Mouse (Mus musculus): Measurements from ENCODE around the gene Adamts15.
A peak's percentile ranks its signal among the peaks of the same experiment; 100 is the strongest.

The Adamts15 gene

GRCm38 (mm10) chr9:30921261-30922103, 770 bp downstream of the Adamts15 start:
- DNase-seq (ENCODE audit: extremely low read depth, low read depth, low spot score): no peak

DNA sequence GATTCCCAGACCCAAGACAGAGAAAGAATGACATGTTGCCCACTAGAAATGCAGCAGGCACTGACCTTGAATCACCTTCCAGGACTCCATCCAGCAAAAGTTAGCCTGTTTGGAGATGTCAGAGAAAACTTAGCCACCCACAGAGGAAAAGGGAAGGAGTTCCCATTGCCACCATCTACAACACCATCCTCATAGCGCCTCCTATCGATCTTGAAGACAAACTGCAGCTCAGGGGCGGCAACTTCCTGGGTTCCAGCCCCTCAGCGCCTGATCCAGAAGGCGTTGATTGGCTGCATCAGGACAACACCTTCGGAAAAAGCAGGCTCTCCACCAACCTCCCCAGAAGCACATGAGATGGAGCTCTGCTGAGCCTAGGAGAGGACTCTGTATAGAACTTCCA, 1.5 kb downstream of the Adamts15 start:
- DNase-seq (ENCODE audit: extremely low read depth, low read depth, low spot score): no peak

DNA sequence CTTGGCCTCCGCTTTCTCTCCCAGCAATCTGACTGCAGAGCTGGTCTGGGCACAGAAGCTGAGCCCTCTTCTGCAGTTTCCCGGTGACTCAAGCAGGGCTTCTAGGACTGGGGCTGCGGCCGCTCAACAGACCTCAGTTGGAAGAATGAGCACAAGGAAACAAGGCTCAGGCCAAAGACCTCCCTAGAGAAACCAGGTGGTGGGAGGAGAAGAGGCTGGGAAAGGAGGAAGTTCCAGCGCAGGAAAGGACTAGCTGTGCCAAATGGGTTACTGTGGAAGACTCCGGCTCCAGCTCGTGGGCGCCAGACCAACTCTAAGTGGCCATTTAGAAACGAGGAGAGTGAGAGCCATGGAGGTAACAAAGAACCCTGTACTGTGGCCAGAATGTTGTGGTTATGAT, 2.6 kb downstream of the Adamts15 start:
- DNase-seq (ENCODE audit: extremely low read depth, low read depth, low spot score): no peak

DNA sequence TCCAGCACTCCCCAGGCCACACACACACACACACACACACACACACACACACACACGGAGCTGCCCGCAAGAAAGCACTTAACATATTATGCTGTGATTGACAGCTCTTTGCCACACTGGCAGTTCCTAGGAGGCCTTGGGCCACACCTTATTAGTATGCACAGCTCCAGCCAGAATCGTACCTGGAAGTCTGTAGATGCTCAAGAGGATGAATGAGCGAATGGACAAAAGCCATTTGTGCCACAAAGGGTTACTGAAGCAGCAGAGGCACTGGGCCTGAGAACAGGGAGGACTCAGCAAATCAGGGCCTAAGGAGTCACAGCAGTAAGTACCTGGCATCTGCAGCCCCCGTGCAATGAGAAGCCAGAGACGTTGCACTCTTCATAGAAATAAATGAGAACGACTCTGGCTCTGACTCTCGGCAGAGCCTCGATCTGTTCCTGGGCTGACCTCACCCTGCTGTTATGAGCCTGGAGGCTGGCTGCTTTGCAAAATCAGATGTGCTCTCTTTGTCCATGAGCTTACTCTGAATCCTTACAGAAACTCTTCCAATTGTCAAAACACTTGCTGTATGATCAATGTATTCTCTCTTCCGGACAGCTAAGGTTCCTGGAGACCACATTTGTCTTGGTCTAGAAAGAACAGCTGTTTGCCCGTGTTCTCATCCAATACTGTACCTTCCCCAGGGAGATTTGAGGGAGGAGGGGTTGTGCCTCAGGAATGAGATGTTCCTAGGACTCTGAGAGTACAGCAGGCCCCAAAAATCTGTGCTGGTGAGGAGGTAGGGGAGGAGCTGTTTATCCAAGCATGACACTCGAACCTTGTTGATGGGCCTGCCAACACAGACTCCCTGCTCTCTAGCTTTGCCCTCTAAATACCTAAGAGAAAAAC, 3.5 kb downstream of the Adamts15 start:
- no peak for DNase-seq (ENCODE audit: extremely low read depth, low read depth, low spot score)

DNA sequence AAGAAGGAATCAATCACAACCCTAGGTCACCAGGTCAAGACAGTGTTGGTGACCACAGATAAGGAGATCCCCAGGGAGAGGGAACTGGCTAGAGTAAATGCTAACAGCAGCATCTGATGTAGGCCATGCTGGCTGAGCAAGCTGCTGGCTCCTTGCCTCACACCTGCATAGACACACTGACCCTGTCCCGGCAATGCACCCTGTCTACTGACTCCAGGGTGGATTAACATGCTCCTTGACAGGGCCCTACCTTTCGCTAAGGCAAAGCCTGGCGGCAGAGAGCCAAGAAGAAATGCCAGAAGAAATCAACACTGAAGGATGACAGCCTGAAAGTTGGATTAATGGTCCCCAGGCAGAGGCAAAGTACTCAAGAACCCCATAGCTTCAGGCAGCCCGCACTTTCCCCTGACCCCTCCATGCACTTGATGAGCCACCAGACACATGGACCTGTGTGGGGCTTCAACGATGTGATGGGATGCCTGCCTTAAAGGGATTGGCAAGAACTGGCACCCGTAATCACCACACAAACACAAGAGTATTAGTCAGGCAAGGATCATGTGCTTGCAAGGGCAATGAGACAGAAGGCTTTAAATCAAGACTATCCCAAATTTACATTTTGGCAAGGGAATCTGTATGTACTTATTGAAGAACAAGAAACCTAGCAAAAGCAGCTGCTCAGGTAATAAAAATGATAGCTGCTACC, 5.8 kb downstream of the Adamts15 start:
- peak; percentile 95 for DNase-seq (ENCODE audit: extremely low read depth, low read depth, low spot score)

DNA sequence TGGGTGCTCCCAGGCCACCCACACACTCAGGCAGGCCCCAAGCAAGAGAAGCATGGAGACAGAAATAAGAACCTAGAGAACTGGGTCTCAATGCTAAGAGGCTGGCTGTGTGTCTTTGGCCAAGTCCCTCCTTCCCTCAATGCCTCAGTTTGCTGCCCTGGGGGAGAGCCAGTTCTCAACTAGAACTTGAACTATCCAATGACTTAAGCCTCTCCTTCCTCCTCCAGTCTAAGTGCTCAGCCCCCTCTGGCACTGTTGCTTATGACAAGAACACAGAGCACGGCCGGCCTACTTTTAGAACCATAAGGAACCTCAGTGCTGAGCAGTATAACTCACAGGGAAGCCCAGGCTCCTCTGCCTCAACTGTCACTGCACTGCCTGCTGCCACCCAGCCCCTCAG, 8.0 kb downstream of the Adamts15 start:
- no peak for DNase-seq (ENCODE audit: extremely low read depth, low read depth, low spot score)

DNA sequence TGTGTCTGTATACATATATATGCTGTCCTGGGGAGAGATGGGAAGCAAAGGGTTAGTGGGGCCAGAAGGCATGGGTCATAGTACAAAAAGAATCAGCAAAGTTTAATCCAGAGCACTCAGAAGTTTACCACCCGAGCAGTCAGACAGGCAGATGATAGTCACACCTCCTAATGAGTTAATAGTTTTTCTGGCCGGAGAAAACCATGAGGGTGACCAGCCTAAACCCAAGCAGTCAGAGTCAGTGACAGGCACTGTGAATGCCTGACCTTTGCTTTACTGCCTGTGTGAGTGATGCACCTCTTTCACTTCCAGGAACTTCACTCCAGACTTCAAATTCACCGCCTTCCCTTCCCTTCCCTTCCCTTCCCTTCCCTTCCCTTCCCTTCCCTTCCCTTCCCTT, 8.8 kb downstream of the Adamts15 start:
- DNase-seq (ENCODE audit: extremely low read depth, low read depth, low spot score): no peak

- DNase-seq (ENCODE audit: extremely low read depth, low read depth, low spot score): no peak
Observed at GRCm38 (mm10) chr9:30912161-30912560, 10.1 kb downstream of the Adamts15 start.

DNA sequence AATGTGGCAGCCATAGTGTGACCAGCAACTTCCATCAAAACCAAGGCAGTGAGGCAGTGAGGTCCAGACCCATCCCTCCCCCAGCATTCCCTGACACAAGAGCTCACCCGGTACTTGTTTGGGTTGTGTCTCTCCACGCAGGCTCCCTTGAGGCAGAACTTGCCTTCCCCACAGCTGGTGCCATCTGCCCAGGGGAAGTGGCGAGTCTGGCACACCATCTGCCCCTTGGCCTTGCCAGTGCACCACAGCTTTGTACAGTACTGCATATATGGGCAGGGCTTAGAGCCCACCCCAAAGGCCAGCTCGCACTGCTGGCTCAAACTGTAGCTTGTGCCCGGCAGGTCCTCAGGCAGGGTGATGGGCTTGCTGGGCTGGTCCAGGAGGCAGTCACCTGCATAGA, 11.8 kb downstream of the Adamts15 start:
- DNase-seq (ENCODE audit: extremely low read depth, low read depth, low spot score): no peak

DNA sequence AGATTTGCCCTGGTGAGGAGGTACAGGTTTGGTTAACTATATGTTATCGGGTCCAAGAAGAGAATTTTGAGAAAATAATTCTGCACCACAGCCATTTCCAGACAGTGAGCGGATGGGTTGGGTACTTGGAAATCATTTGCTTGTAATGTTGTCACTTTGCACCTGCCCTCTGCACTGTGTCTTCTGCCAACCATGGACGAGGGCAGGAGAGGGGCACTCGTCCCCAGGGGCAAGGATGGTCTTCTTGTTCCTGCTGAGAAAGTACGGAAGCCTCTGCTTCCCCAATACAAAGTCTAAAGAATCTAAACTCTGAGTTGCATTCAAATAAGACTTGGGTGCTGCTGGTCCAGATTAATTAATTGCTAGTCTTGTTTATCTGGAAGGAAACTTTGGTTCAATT, 13.3 kb downstream of the Adamts15 start:
- no peak for DNase-seq (ENCODE audit: extremely low read depth, low read depth, low spot score)

GRCm38 (mm10) chr9:30908296-30908690, 14.0 kb downstream of the Adamts15 start:
- DNase-seq (ENCODE audit: extremely low read depth, low read depth, low spot score): no peak

DNA sequence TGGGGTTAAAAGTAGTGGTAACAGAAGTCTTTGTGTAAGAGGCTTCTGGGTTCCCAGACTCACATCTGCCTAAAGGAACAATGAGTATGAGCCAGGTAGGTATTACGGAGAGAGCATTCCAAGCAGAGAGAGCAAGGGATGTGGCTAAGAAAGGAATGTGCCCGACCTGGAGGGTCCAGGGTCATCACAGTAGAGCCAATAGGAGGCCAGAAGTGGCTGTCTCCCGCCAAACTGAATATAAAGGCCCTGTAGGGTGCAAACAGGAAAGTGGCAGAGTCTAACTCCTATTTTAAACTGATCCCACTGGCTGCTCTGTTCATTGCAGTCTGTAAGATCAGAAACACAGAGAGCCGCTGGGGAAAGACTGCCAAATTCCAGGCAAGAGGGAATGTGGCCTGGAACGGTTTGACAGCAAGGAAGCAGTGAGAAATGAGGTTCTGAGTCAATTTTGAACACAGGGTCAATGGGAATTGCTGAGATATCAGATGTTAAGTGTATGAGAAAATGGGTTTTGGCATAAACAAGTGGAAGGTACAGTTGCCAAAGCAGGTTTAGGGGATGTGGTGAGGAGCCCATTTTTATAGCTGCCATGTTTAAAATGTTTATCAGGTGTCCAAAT, 14.5 kb downstream of the Adamts15 start:
- no peak for DNase-seq (ENCODE audit: extremely low read depth, low read depth, low spot score)

DNA sequence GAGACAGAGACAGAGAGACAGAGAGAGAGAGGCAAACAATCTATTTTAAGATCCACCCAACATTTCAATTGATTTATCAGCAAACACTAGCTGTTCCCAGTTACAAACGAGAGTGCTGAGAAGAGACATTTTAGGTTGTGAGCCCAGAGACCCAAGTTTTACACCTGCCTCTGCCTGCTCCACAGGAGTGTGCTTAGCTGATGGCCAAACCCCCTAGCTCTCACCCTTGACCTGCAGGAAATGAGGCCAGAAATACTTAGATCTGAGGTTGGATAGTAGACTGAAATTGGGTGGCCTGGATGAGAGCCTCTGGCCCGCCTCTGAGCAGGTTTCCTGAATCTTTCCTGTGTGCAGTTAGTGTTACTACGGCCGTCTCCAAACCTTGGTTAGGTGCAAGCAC, 15.8 kb downstream of the Adamts15 start:
- no peak for DNase-seq (ENCODE audit: extremely low read depth, low read depth, low spot score)

- DNase-seq (ENCODE audit: extremely low read depth, low read depth, low spot score): no peak
Observed at GRCm38 (mm10) chr9:30905861-30906260, 16.4 kb downstream of the Adamts15 start.

- DNase-seq (ENCODE audit: extremely low read depth, low read depth, low spot score): no peak
Observed at GRCm38 (mm10) chr9:30903266-30903665, 19.0 kb downstream of the Adamts15 start.

DNA sequence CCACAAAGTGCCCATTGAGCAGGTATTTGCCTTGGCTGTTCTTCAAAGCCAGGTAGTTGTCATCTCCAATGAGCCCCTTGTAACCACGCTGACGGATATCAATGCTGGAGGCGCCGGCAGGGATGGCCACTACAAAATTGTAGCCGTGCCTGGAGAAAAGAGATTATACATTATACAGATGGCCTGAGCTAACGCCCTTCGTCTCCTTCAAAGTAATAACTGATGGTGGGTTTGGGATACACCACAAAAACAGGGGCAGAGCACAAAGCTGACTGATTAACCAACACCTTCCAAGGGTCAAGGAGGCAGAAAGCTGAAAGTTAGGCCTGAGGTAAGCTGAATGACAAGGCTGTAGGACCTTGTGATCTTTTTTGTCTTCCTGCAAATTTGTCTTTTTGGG, 19.6 kb downstream of the Adamts15 start:
- DNase-seq (ENCODE audit: extremely low read depth, low read depth, low spot score): no peak

GRCm38 (mm10) chr9:30902152-30902551, 20.1 kb downstream of the Adamts15 start:
- DNase-seq (ENCODE audit: extremely low read depth, low read depth, low spot score): no peak

DNA sequence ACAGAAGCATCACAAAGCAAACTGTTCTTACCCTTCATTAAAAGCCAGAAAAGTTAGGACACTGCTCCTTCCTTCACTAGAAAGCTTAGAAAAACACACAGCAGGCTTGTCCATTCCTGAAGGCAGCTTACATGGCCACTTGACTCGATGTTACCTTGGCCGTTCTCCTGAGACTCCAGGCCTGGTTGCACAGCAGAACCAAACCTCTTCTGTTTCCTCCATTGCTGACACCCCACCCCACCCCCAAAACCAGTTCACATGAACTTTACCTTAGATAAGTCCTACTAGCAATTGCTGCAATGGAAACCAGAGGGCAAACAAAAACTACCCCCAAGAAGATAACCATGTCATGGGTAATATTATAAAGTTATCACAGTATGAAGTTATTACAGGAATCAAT, 25.1 kb downstream of the Adamts15 start:
- no peak for DNase-seq (ENCODE audit: extremely low read depth, low read depth, low spot score)

- DNase-seq (ENCODE audit: extremely low read depth, low read depth, low spot score): no peak
Observed at GRCm38 (mm10) chr9:30896752-30897151, 25.5 kb downstream of the Adamts15 start.

- no peak for DNase-seq (ENCODE audit: extremely low read depth, low read depth, low spot score)
Observed at GRCm38 (mm10) chr9:30895618-30896017, 26.6 kb downstream of the Adamts15 start.

DNA sequence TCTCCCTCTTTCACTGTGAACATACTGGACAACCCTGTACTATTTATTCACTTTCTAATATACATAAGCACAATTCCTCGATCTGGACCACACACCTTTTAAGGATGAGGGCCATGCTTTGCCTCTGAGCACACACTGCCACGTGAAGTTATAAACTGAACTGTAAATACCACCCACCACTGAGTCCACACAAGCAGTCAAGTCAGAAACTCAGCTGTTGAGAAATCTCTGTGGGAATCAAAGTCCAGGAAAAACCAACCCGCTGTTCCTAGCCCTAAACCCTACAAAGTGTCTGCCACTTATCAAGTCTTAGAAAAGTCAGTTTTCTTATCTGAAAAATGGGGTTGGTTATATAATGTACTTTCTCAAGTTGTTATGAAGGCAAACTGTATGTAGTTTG, 36.0 kb downstream of the Adamts15 start:
- no peak for DNase-seq (ENCODE audit: extremely low read depth, low read depth, low spot score)
